Mouse (Mus musculus) adrenal gland, postnatal 4 days (tissue): ENCODE results near the gene Slc44a1. TPM values are rescaled to one million over a fixed set of nuclear protein-coding genes. Genes with fewer than 3 reads are reported as not detected.

Experiments
- DNase-seq, 2 experiments: peaks; one replicate each; pipeline ENCODE4 v3.0.0; 2021 to 2022; ENCODE audit warnings: low spot score in 2 of 2, mixed read lengths in 2 of 2
- long read RNA-seq, 2 experiments: library from polyadenylated mRNA; stranded (forward); transcript quantifications; one replicate each; pipeline ENCODE4 v2.0.0; 2021
- total RNA-seq, 2 experiments: library from RNA; stranded (reverse); gene quantifications; 2 replicates each; pipeline ENCODE4 v1.2.3; 2021

Slc44a1 gene
- 10 to 100 TPM; 95.4 to 95.8 TPM for total RNA-seq
- long read RNA-seq, experiment 1, full-length matches to known transcripts: 56 of 73 reads
- long read RNA-seq, experiment 1, partial matches to known transcripts: 7 of 73 reads
- long read RNA-seq, experiment 1, other reads (novel, unspliced or antisense): 10 of 73 reads
- long read RNA-seq, experiment 2, full-length matches to known transcripts: 109 of 142 reads
- long read RNA-seq, experiment 2, partial matches to known transcripts: 12 of 142 reads
- long read RNA-seq, experiment 2, other reads (novel, unspliced or antisense): 21 of 142 reads

- peak; percentile 72 to 87 for DNase-seq
Measured at GRCm38 (mm10) chr4:53440010-53440815, at the start of gene Slc44a1. Slc44a1 (plus strand) TSS chr4:53440413.

- DNase-seq: no peak
Measured at GRCm38 (mm10) chr4:53395002-53395401, 45.2 kb upstream of the Slc44a1 start.

- no peak for DNase-seq
Measured at GRCm38 (mm10) chr4:53396623-53397192, 43.5 kb upstream of the Slc44a1 start.

- DNase-seq: no peak
Measured at GRCm38 (mm10) chr4:53397280-53398117, 42.7 kb upstream of the Slc44a1 start.

DNA sequence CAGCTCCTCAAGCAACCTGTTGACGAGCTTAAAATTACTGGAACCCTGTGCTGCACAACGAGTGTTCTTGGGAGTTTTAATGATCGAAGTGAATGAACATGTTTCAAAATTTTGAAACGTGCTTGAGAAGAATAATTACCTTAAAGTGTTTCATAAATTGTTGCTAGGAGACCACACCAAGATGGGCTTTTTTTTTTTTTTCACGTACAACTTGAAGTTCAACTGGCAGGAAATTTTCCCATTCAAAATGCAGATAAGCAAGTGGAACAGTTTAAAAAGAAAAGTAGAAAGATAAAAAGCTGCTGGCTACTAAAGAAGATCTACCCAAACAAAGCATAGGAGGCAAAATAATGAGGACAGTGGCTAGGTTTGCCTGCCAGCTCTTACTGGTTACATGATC lies 41.7 kb upstream of the Slc44a1 start:
- no peak for DNase-seq

DNA sequence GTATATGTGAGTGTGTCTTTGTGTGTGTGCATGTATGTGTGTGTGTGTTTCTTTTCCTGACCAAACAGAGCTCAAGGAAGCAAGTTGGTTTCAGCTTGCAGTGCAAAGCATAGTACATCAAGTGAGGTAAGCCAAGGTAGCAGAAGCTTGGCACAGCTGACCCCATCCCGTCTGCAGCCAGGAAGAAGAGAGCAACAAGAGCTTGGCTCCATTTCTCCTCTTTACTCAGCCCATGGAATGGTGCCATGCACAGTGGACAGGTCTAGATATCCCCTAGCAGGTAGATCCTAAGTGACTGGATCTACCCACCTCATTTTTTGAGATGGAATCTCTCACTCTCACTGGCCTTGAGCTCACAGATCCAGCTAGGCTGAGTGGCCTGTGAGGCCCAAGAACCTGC lies 40.8 kb upstream of the Slc44a1 start:
- DNase-seq: no peak

GRCm38 (mm10) chr4:53403386-53403785 lies 36.8 kb upstream of the Slc44a1 start:
- no peak for DNase-seq

DNA sequence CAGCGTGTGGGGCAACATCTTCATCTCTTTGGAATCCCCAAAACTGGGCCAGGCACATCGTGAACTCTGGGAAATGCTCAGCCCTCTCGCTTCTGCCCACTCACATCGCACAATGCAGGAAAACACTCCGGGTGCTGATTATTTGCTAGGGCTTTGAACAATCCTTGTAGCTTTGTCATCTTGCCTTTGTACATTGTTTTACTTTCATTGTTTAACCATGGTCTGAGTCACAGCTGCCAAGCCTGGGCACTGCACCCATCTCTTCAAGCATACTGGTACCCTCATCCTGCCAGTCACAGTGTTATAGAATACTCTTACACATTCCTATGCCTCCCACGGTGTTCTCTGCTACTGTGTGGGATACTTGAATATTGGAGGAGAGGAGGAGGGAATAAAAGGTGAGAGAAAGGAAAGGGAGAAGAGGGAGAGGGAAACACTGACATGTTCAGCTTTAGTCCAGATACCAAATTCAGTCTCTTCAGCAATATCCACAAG lies 35.7 kb upstream of the Slc44a1 start:
- no peak for DNase-seq

DNA sequence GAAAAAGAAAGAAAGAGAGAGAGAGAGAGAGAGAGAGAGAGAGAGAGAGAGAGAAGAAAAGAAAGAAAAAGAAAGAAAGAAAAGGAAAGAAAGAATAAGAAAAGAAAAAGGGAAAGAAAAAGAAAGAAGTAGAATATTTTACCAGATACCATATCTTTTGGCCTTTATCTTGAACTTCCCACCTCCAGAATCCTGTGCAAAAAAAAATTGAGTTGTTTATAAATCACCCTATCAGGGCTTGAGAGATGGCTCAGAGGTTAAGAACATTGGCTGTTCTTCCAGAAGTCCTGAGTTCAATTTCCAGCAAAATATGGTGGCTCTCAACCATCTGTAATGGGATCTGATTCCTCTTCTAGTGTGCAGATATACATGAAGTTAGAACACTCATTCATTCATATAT lies 33.3 kb upstream of the Slc44a1 start:
- no peak for DNase-seq

DNA sequence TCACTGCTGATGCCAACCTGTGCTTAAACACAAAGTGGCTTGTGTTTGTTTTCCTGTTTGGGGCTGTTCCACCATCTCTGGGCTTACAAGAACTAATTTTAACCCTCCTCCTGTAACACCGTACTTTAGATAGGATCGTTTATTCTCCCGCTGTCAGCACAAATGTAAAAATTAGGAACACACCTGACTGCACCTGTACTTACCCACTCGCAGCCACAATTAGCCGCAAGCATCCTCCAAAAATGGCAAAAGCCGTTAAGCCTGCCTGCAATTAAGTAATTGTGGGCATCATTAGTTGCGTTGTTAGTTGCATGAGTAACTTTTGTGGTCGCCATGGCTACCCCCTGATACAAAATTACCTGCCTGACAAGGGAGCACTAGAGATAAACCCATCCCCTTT lies 31.4 kb upstream of the Slc44a1 start:
- DNase-seq: no peak

DNA sequence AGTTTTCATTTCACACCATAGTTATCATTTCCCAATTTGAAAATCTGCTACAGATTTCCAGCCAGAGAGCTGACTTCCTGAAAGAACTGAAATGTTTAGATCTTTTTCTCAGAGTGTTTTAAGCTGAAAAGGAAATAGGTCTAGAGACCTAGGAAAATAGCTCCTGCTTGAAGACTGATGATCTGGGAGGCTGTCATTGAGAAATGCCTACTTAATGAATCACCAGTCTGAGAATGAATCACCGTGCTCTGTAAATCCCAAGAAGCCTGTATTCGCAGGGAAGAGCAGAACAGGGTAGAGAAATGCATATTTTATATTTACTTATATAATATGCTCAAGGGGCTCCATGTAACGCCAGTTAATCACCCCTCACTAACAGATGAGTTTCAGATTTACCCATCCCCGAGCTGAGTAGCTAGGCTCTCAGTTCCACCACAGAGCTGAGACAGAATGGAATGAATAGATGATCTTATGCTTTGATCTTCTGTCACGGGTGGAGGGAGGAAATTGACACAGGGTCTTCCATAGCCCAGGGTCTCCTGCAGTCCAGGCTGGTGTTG lies 30.6 kb upstream of the Slc44a1 start:
- DNase-seq: no peak

DNA sequence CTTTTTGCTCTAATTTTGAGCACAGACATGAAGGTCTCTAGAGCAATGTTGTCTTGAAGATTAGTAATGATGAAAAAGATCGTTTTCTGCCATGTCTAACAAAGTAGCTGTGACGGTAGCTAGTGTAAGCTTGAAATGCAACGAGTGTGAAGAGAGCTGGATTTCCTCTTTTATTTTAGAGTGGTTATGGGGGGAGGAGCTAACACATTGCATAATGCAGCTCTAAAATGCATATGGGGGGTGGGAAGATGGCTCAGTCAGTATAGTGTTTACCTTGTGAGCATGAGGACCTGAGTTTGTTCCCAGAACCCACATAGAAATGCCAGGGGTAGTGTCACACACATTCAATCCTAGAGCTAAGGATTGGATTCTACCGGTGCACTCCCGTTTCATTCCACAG lies 29.5 kb upstream of the Slc44a1 start:
- DNase-seq: no peak

- no peak for DNase-seq
Measured at GRCm38 (mm10) chr4:53411958-53412870, 28.0 kb upstream of the Slc44a1 start.

GRCm38 (mm10) chr4:53412991-53413390 lies 27.2 kb upstream of the Slc44a1 start:
- DNase-seq: no peak

GRCm38 (mm10) chr4:53414031-53414797 lies 26.0 kb upstream of the Slc44a1 start:
- DNase-seq: no peak

GRCm38 (mm10) chr4:53415873-53416637 lies 24.2 kb upstream of the Slc44a1 start:
- no peak for DNase-seq

- no peak for DNase-seq
Measured at GRCm38 (mm10) chr4:53416928-53417327, 23.3 kb upstream of the Slc44a1 start.

GRCm38 (mm10) chr4:53422799-53423198 lies 17.4 kb upstream of the Slc44a1 start:
- DNase-seq: no peak
